Mouse (Mus musculus): Measurements from ENCODE around the gene Rab4a.

- no peak for TF ChIP-seq CTCF (IDR thresholded peaks at IDR 0.05; ENCODE audit: insufficient read depth, low read depth, low read length)
- TF ChIP-seq POLR2A (IDR thresholded peaks at IDR 0.05; ENCODE audit: insufficient read depth, low read depth, low read length), result no peak
Measured at GRCm38 (mm10) chr8:123812227-123812626, 6.4 kb downstream of the Rab4a start.

Data from olfactory bulb, adult 2 months (tissue).